Mouse (Mus musculus) stomach, postnatal 0 days (tissue): Measurements from ENCODE around the gene Egln3.

ENCODE experiments used
- CTCF ChIP-seq: IDR thresholded peaks from 2 replicates; pipeline ENCODE4 v1.5.1; 2016; ENCODE audit warnings: antibody characterized with exemption, low read depth, mild to moderate bottlenecking, moderate library complexity
- EP300 ChIP-seq: optimal IDR thresholded peaks from 2 replicates; pipeline ENCODE3; 2016; ENCODE audit warnings: antibody characterized with exemption

- TF ChIP-seq EP300 (no peak), CTCF (no peak)
Observed at GRCm38 (mm10) chr12:54225090-54225489, 21.4 kb upstream of the Egln3 start.
